Mouse (Mus musculus) cortical plate, adult 2 months (tissue): Measurements from ENCODE around the gene Ssr3.

Source experiments
- CTCF ChIP-seq: fragments of 200-500 bp; IDR thresholded peaks from 2 replicates; pipeline ENCODE4 v1.5.1; 2011; ENCODE audit warnings: mild to moderate bottlenecking, control low read depth, low read length; ENCODE audit not compliant: insufficient read depth; ENCODE audit errors: extremely low read depth
- POLR2A ChIP-seq: fragments of 200-500 bp; IDR thresholded peaks from 2 replicates; pipeline ENCODE4 v1.6.1; 2011; ENCODE audit warnings: mild to moderate bottlenecking, low read length, control low read depth; ENCODE audit not compliant: insufficient read depth; ENCODE audit errors: extremely low read depth

- TF ChIP-seq CTCF (no peak), POLR2A (no peak)
These were observed 52.1 kb downstream of the Ssr3 start for GRCm38 (mm10) chr3:65340173-65340951.
